Mouse (Mus musculus) midbrain, embryonic 10.5 days (tissue): ENCODE results near the gene Zfp597. TPM values are rescaled to one million over a fixed set of nuclear protein-coding genes. Genes with fewer than 3 reads are reported as not detected.
"Not testable (repeated sequence)": the region's sequence is repeated elsewhere in the genome, so short reads cannot be mapped to it uniquely, and the experiment has no call there.

Experiments
- DNase-seq: peaks from one replicate; pipeline ENCODE4 v3.0.0-alpha.2; 2017; ENCODE audit warnings: low spot score
- H3K27ac ChIP-seq: fragments of 300-500 bp; sonication (generic); replicated peaks from 2 replicates; pipeline ENCODE4 v1.5.1; 2016; ENCODE audit warnings: mild to moderate bottlenecking
- H3K27me3 ChIP-seq: fragments of 300-500 bp; sonication (generic); 2 replicates; pipeline ENCODE4 v1.6.1; 2016; ENCODE audit warnings: low read depth, mild to moderate bottlenecking; ENCODE audit not compliant: poor library complexity, severe bottlenecking
- H3K36me3 ChIP-seq: fragments of 300-500 bp; sonication (generic); 2 replicates; pipeline ENCODE4 v1.6.1; 2016; ENCODE audit warnings: mild to moderate bottlenecking, moderate library complexity
- H3K4me1 ChIP-seq: fragments of 300-500 bp; sonication (generic); 2 replicates; pipeline ENCODE4 v1.6.1; 2016
- H3K4me3 ChIP-seq: fragments of 300-500 bp; sonication (generic); 2 replicates; pipeline ENCODE4 v1.5.1; 2016; ENCODE audit warnings: mild to moderate bottlenecking, moderate library complexity
- H3K9me3 ChIP-seq: fragments of 300-500 bp; sonication (generic); replicated peaks from 2 replicates; pipeline ENCODE4 v1.6.1; 2016; ENCODE audit warnings: mild to moderate bottlenecking
- WGBS: fragments of 180-500 bp; shearing (Covaris S2); methylation state at CpG from one replicate; pipeline ENCODE4 v1.1.7; 2016; 5-methylcytosine and 5-hydroxymethylcytosine counted together
- polyA plus RNA-seq: library from polyadenylated mRNA; unstranded; fragments of >200 nt; fragmentation: Nextera tagmentation; extraction: Ambion mirVana; gene quantifications from 2 replicates; pipeline ENCODE4 v1.2.1, GENCODE M21; 2016

Gene Zfp597
- polyA plus RNA-seq, 1 experiment from 2014 or later: 7.0 TPM

DNA sequence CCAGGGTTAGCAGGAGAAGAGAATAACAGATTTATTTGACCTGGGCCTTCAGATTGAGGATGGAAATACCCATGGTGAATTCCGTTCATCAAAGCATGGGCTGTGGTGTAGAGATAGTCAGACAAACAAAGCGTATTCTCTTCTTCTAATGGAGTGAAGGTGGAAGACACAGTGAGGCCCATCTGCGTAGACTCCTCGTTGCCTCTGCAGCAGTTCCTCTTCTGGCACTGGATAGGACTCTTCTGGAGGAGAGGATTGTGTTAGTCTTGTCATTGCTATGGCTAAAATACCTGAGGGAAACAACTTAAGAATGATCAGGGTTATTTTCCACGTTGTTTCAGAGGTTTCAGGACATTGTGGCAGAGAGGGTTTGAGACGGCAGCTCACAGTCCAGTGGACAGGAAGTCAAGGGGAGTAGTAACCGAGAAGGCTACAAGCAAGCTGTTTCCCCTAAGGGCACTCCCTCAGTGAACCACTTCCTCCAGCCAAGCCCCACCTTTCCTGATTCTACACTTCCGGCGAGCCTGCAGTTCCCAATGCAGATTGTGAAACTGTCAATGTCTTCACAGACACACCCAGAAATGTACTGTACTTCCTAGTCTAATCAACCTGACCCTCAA is 10.9 kb upstream of the Zfp597 start:
- H3K27me3 ChIP-seq: no peaks in the 10 kb centered on the region
- no peak overlapping the region for H3K4me3 ChIP-seq
- DNase-seq: no peak
- H3K9me3 ChIP-seq: no peaks in the 10 kb centered on the region
- H3K36me3 ChIP-seq: peaks cover 56% of the 10 kb centered on the region
- no peaks in the 10 kb centered on the region for H3K4me1 ChIP-seq
- 85% methylated on average over 9 of the region's 9 CpGs for WGBS
- H3K27ac ChIP-seq: no peak overlapping the region

GRCm38 (mm10) chr16:3893739-3894138 is 9.4 kb upstream of the Zfp597 start:
- H3K9me3 ChIP-seq: no peaks in the 10 kb centered on the region
- 91% methylated on average over 3 of the region's 3 CpGs for WGBS
- peaks cover 41% of the 10 kb centered on the region for H3K36me3 ChIP-seq
- no peak overlapping the region for H3K4me3 ChIP-seq
- no peak overlapping the region for H3K27ac ChIP-seq
- no peaks in the 10 kb centered on the region for H3K4me1 ChIP-seq
- no peak for DNase-seq
- H3K27me3 ChIP-seq: no peaks in the 10 kb centered on the region

GRCm38 (mm10) chr16:3891621-3892295 is 7.4 kb upstream of the Zfp597 start:
- no peaks in the 10 kb centered on the region for H3K27me3 ChIP-seq
- no peak overlapping the region for H3K4me3 ChIP-seq
- WGBS: 95% methylated on average over 14 of the region's 14 CpGs
- H3K9me3 ChIP-seq: no peaks in the 10 kb centered on the region
- H3K36me3 ChIP-seq: peaks cover 21% of the 10 kb centered on the region
- no peak for DNase-seq
- no peak overlapping the region for H3K27ac ChIP-seq
- no peaks in the 10 kb centered on the region for H3K4me1 ChIP-seq

DNA sequence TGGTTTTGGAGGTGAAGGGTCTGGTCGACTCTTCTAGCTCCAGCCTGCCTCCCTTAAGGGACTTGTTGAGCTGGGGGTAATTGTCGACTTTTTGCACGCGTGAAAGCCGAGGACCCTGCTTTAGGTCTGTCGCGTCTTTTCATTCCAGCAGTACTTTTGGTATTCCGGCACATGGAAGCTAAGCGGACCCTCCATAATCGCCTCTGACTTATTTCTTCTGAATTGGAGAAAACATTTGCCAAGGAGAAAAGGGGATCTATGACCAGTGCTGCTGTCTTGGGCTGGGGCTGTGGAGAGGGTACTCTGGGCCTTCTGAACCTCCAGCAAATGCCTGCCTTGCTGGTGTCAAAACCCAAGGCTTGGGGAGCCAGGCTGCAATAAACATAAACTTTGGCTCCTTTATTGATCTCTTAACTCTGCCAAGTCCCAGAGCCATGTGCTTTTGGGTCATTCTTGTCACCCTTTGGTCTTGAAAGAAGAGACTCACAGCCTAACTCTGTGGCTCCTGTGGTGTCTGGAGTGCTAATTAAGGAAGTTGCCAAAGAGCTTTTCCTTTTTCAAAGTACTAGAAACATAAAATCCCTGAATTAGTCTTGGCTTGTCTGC is 807 bp upstream of the Zfp597 start:
- H3K4me1 ChIP-seq: peaks cover 14% of the 10 kb centered on the region
- H3K9me3 ChIP-seq: no peaks in the 10 kb centered on the region; the same call in 1 of the 2 replicates
- no peak for DNase-seq
- peak overlapping the region; percentile 88 for H3K4me3 ChIP-seq
- H3K36me3 ChIP-seq: 0 out of 2 replicates have a peak, but pooled peaks cover 17% of the 10 kb centered on the region
- H3K27me3 ChIP-seq: no peaks in the 10 kb centered on the region
- 5% methylated on average over 10 of the region's 10 CpGs for WGBS
- H3K27ac ChIP-seq: peak overlapping the region; percentile 93

DNA sequence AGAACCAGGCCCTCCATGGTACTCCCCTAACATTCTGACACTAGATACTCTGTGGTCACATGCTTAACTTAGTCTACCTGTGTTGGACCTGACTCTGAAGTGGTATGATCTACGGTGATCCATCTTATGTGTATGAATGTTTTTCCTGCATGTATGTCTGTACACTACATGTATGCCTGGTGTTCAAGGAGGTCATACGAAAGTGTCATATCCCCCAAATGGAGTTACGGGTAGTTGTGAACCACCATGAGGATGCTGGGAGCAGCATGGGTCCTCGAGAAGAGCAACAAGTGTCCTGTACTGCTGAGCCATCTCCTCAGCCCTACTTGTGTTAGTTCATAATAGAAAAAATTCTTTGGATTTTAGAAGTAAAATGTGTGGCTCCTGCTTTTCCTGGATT is 8.0 kb downstream of the Zfp597 start:
- no peak for DNase-seq
- no peaks in the 10 kb centered on the region for H3K27me3 ChIP-seq
- peaks cover 19% of the 10 kb centered on the region for H3K4me1 ChIP-seq
- H3K4me3 ChIP-seq: no peak overlapping the region
- WGBS: 94% methylated on average over 4 of the region's 4 CpGs
- H3K36me3 ChIP-seq: peaks cover 30% of the 10 kb centered on the region; the same call in 1 of the 2 replicates
- H3K27ac ChIP-seq: no peak overlapping the region
- H3K9me3 ChIP-seq: no peaks in the 10 kb centered on the region

- Histone ChIP-seq H3K27me3 (no peaks in the 10 kb centered on the region), H3K27ac (peak within 1 kb of the TSS; percentile 87), H3K36me3 (peaks cover 26% of the 10 kb centered on the region), H3K9me3 (no peaks in the 10 kb centered on the region), H3K4me3 (peak within 1 kb of the TSS; percentile 73), H3K4me1 (peaks cover 24% of the 10 kb centered on the region)
- 5% methylated on average over 47 of the region's 47 CpGs for WGBS
- peak; percentile 92 for DNase-seq
Measured at GRCm38 (mm10) chr16:3872216-3873047, 11.9 kb downstream of the Zfp597 start, which contains the start of gene Naa60. Gene Naa60 (plus strand): TSS chr16:3872375.

DNA sequence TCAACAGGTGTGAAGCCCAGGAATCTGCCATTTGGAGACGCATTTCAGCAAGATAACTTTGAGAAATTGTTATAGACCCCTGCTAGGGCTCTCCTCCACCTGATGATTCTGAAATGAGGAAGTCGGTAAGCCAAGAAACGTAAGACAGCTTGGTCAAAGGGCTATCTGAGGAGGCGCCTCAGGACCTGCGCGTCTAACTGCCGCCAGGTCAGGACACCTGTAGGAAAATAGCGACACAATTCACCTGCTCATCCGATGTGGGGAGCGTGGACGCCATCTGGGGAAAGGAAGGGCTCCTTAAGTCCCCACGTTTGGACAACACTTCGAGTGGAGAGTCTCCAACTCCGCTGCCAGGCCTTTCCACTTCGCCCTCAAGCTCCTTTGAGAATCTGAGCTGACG is 12.5 kb downstream of the Zfp597 start:
- H3K9me3 ChIP-seq: no peaks in the 10 kb centered on the region
- DNase-seq: no peak
- H3K27ac ChIP-seq: peak overlapping the region; percentile 87
- 3% methylated on average over 16 of the region's 16 CpGs for WGBS
- no peaks in the 10 kb centered on the region for H3K27me3 ChIP-seq
- H3K36me3 ChIP-seq: peaks cover 28% of the 10 kb centered on the region
- H3K4me3 ChIP-seq: peak overlapping the region; percentile 73
- H3K4me1 ChIP-seq: peaks cover 24% of the 10 kb centered on the region

- Histone ChIP-seq H3K4me3 (no peak overlapping the region), H3K9me3 (no peaks in the 10 kb centered on the region; the same call in 1 of the 2 replicates), H3K27me3 (no peaks in the 10 kb centered on the region), H3K4me1 (peaks cover 5% of the 10 kb centered on the region; the same call in 1 of the 2 replicates), H3K27ac (no peak overlapping the region), H3K36me3 (peaks cover 31% of the 10 kb centered on the region)
- DNase-seq: no peak
- WGBS: 94% methylated on average over 4 of the region's 4 CpGs
Measured at GRCm38 (mm10) chr16:3859254-3859653, 25.1 kb downstream of the Zfp597 start.

DNA sequence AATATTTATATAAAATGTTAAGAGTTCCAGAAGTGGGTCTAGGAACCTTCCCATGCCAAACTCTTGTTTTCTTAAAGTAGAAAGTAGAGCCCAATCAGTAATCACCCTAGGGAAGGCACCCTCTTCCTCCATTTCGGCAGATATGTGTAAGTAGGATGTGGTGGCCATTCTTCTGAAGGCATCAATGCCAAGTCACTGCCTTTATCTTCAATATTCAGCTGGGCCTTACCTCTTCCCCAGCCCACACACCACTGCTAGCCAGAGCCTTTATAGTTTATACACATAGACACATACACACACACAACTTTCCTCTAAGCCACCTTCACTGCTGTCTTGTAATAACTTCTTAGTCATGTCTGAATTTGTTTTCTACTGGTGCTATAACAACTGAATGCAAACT is 28.6 kb downstream of the Zfp597 start:
- H3K4me3 ChIP-seq: no peak overlapping the region
- H3K27ac ChIP-seq: no peak overlapping the region
- peaks cover 4% of the 10 kb centered on the region for H3K36me3 ChIP-seq
- peaks cover 6% of the 10 kb centered on the region; the same call in 1 of the 2 replicates for H3K4me1 ChIP-seq
- 92% methylated on average over 1 of the region's 1 CpGs for WGBS
- no peaks in the 10 kb centered on the region for H3K27me3 ChIP-seq
- H3K9me3 ChIP-seq: no peaks in the 10 kb centered on the region; the same call in 1 of the 2 replicates
- DNase-seq: no peak

DNA sequence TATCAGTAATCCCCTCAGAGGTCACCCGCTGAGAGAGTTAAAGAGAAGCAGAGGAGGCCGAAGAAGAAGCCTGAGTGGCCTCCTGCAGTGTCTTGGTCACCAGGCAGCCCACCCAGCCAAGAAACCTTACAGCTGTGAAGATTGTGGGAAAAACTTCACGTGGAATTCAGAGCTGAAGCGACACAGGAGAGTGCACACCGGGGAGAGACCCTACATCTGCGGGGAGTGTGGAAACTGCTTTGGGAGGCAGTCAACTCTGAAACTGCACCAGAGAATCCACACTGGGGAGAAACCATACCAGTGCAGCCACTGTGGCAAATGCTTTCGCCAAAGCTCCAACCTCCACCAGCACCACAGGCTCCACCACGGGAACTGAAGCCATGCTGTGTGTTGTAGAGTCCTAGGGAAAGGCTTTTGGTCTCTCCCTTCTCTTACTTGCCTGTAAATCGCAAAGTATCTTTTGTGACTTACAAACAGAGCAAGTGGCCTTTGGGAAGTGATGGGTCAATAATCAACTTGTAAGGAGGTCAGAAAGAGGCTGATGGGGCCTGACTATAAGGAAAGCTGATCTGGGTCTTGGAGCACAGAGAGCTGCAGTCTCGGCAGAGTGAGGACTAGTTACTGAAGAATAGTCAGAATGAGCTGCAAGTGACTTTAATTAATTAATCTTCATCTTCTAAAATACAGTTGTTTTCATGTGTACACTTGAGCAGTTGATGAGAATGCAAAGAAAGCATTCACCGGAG is 29.8 kb downstream of the Zfp597 start:
- H3K9me3 ChIP-seq: no peaks in the 10 kb centered on the region; the same call in 1 of the 2 replicates
- H3K4me1 ChIP-seq: peaks cover 6% of the 10 kb centered on the region; the same call in 1 of the 2 replicates
- DNase-seq: no peak
- no peak overlapping the region for H3K27ac ChIP-seq
- WGBS: 39% methylated on average over 11 of the region's 11 CpGs
- no peaks in the 10 kb centered on the region for H3K36me3 ChIP-seq
- H3K27me3 ChIP-seq: no peaks in the 10 kb centered on the region
- H3K4me3 ChIP-seq: no peak overlapping the region

GRCm38 (mm10) chr16:3852586-3852985 is 31.8 kb downstream of the Zfp597 start:
- Histone ChIP-seq H3K4me3 (no peak overlapping the region), H3K9me3 (no peaks in the 10 kb centered on the region; the same call in 1 of the 2 replicates), H3K27me3 (no peaks in the 10 kb centered on the region), H3K36me3 (no peaks in the 10 kb centered on the region), H3K4me1 (peaks cover 12% of the 10 kb centered on the region), H3K27ac (no peak overlapping the region)
- peak; percentile 33 for DNase-seq
- WGBS: 28% methylated on average over 11 of the region's 12 CpGs

DNA sequence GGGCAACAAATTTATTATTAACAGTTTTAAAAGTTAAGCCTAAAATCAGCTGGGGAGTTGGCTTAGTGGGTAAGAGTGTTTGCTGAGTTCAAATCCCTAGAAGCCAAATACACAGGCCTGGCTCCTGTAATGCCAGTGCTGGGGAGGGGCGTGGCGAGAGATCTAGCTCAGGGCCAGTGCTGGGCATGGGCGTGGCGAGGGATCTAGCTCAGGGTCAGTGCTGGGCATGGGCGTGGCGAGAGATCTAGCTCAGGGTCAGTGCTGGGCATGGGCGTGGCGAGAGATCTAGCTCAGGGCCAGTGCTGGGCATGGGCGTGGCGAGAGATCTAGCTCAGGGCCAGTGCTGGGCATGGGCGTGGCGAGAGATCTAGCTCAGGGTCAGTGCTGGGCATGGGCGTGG is 33.1 kb downstream of the Zfp597 start:
- not testable (repeated sequence) for H3K27ac ChIP-seq
- H3K4me1 ChIP-seq: peaks cover 19% of the 10 kb centered on the region
- WGBS: 88% methylated on average over 13 of the region's 13 CpGs

More for the DNA sequence above, 33.1 kb downstream of the Zfp597 start:
- H3K4me3 ChIP-seq, DNase-seq, H3K27me3 ChIP-seq, H3K9me3 ChIP-seq, H3K36me3 ChIP-seq: not testable (repeated sequence)
